Mouse (Mus musculus) forebrain, embryonic 16.5 days (tissue): ENCODE measurements at regions not wholly inside any gene's neighbourhood (a gene's known extent, or its start where the extent isn't known, plus 50 kb on each side); places are given as distances from the start of the nearest gene placed in this dataset.

Experiments used
- ATAC-seq: fragments of 200-750 bp; cut with Nextera tagmentation; 2 replicates; pipeline ENCODE4 v1.8.0; 2017; ENCODE audit warnings: mild to moderate bottlenecking, moderate library complexity
- H3K27ac ChIP-seq: fragments of 300-500 bp; sonication (generic); 2 replicates; pipeline ENCODE4 v1.5.1; 2014; ENCODE audit warnings: low read length, control low read depth
- H3K27me3 ChIP-seq: fragments of 300-500 bp; sonication (generic); replicated peaks from 2 replicates; pipeline ENCODE4 v1.6.1; 2014; ENCODE audit warnings: low read length; ENCODE audit not compliant: control insufficient read depth, insufficient read depth
- H3K36me3 ChIP-seq: fragments of 300-500 bp; sonication (generic); 2 replicates; pipeline ENCODE4 v1.6.1; 2014; ENCODE audit not compliant: control insufficient read depth, insufficient read depth
- H3K4me1 ChIP-seq: fragments of 300-500 bp; sonication (generic); replicated peaks from 2 replicates; pipeline ENCODE4 v1.6.1; 2014; ENCODE audit warnings: low read length; ENCODE audit not compliant: control insufficient read depth, insufficient read depth
- H3K4me2 ChIP-seq: fragments of 300-500 bp; sonication (generic); 2 replicates; pipeline ENCODE4 v1.6.1; 2014; ENCODE audit warnings: mild to moderate bottlenecking, low read length, control low read depth
- H3K4me3 ChIP-seq: fragments of 300-500 bp; sonication (generic); replicated peaks from 2 replicates; pipeline ENCODE4 v1.5.1; 2014; ENCODE audit warnings: mild to moderate bottlenecking, low read length, control low read depth
- H3K9ac ChIP-seq: fragments of 300-500 bp; sonication (generic); replicated peaks from 2 replicates; pipeline ENCODE4 v1.6.1; 2014; ENCODE audit warnings: low read depth, low read length, control low read depth
- H3K9me3 ChIP-seq: fragments of 300-500 bp; sonication (generic); 2 replicates; pipeline ENCODE4 v1.6.1; 2016; ENCODE audit warnings: low read length; ENCODE audit not compliant: control insufficient read depth
- WGBS: fragments of 180-500 bp; shearing (Covaris S2); extraction: QIAGEN DNeasy Blood & Tissue Kit; methylation state at CpG from one replicate; pipeline ENCODE4 v1.1.7; 2014; 5-methylcytosine and 5-hydroxymethylcytosine counted together

DNA sequence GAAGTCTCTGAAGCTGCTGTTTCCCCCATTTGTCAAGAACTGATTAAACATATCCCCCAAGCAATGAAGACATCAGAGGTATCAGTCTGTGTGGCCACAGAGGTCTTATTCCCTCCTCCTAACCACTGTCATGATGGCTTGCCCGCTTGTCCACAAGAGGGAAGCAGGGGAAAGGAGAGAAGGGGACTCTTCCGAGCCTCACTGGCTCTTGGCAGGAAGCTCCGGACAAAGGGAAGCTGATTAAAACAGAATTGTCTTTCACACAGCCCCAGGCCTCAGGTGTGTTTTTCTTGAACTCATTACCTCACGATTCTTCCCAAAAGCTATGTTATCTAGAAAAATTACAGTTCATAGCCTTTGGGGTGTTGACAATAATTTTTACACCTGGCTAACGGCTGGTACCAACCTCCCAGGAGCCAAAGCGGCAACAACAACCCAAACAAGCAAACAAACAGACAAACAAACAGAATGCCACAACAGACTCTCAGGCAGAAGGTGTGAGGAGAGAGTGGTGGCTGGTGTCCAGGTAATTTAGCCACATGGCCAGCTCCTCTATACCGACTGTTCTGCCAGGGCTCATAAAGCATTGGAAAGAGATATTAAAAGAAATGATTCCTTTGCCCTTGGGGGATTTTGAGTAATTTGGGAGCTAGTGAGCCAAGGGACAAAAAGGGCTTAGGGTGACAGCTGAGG is 68.9 kb upstream of the Tmem178 start:
- peaks cover 6% of the 10 kb centered on the region for H3K4me1 ChIP-seq
- 28% methylated on average over 7 of the region's 7 CpGs for WGBS
- H3K36me3 ChIP-seq: no peaks in the 10 kb centered on the region
- H3K27me3 ChIP-seq: no peaks in the 10 kb centered on the region
- H3K9ac ChIP-seq: no peak overlapping the region
- ATAC-seq: peak; percentile 59; the same call in 1 of the 2 replicates
- H3K4me2 ChIP-seq: no peak overlapping the region
- no peaks in the 10 kb centered on the region for H3K9me3 ChIP-seq
- no peak overlapping the region for H3K4me3 ChIP-seq
- H3K27ac ChIP-seq: no peak overlapping the region

DNA sequence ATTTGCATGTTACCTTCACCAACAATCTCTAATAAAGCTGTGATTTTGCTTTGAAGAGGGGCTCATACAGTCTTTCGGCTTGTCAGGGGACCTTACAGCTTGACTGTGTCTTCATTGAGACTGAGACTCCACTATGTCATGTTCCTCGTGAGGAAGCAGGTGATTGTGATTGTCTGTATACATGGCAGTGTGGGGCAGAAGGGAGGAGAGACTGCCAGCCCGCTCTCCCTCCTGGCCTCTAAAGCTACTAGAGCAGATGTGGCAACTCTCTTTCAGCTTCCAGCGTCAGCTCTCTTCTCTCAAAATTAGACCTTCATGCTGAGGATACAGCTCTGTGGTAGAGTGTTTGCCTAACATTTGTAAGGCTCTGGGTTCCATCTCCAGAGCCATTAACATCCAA is 73.5 kb upstream of the Tmem178 start:
- Histone ChIP-seq H3K27ac (no peak overlapping the region), H3K4me1 (peaks cover 6% of the 10 kb centered on the region), H3K4me2 (no peak overlapping the region), H3K4me3 (no peak overlapping the region), H3K36me3 (no peaks in the 10 kb centered on the region), H3K9me3 (no peaks in the 10 kb centered on the region), H3K27me3 (no peaks in the 10 kb centered on the region), H3K9ac (no peak overlapping the region)
- no peak for ATAC-seq
- WGBS: 66% methylated on average over 4 of the region's 4 CpGs

- H3K27me3 ChIP-seq: no peaks in the 10 kb centered on the region
- no peak overlapping the region for H3K4me2 ChIP-seq
- no peak overlapping the region for H3K9ac ChIP-seq
- WGBS: 85% methylated on average over 8 of the region's 8 CpGs
- H3K4me1 ChIP-seq: no peaks in the 10 kb centered on the region
- no peaks in the 10 kb centered on the region for H3K36me3 ChIP-seq
- no peak overlapping the region for H3K27ac ChIP-seq
- no peak overlapping the region for H3K4me3 ChIP-seq
- ATAC-seq: no peak
- no peaks in the 10 kb centered on the region for H3K9me3 ChIP-seq
Observed at GRCm38 (mm10) chr17:80862338-80862737, 82.1 kb upstream of the Tmem178 start.

- no peaks in the 10 kb centered on the region for H3K36me3 ChIP-seq
- H3K4me1 ChIP-seq: peaks cover 16% of the 10 kb centered on the region
- H3K9me3 ChIP-seq: no peaks in the 10 kb centered on the region
- peak overlapping the region; percentile 52 for H3K4me2 ChIP-seq
- peak; percentile 91 for ATAC-seq
- 33% methylated on average over 23 of the region's 23 CpGs for WGBS
- H3K27ac ChIP-seq: peak overlapping the region; percentile 24; the same call in 1 of the 2 replicates
- peak overlapping the region; percentile 26; the same call in 1 of the 2 replicates for H3K9ac ChIP-seq
- peak overlapping the region; percentile 26 for H3K4me3 ChIP-seq
- no peaks in the 10 kb centered on the region for H3K27me3 ChIP-seq
Observed at GRCm38 (mm10) chr17:80846996-80847810, 97.2 kb upstream of the Tmem178 start.

DNA sequence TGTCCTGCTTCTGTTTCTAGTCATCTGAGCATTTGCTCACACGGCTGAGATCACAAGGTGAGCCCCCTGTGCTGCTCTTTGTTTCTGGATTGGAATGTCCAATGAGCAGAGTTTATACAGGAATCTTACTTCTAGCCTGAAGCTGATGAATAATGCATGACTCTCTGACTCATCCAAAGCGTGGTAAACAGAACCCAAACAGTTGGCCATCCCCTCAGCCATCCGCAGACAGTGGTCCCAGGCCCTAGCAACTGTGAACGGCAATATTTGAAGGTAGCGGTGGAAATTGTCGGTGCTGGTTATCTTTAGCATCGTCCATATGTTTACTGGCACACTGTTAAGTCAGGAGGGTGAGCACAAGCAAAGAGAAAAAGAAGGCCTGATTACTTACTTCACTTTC is 99.1 kb upstream of the Tmem178 start:
- Histone ChIP-seq H3K27me3 (no peaks in the 10 kb centered on the region), H3K9me3 (no peaks in the 10 kb centered on the region), H3K36me3 (no peaks in the 10 kb centered on the region), H3K4me1 (peaks cover 16% of the 10 kb centered on the region), H3K4me3 (no peak overlapping the region), H3K27ac (no peak overlapping the region), H3K4me2 (no peak overlapping the region), H3K9ac (no peak overlapping the region)
- 0 out of 2 replicates have a peak, but pooled peaks have one; percentile 18 for ATAC-seq
- 38% methylated on average over 7 of the region's 7 CpGs for WGBS

DNA sequence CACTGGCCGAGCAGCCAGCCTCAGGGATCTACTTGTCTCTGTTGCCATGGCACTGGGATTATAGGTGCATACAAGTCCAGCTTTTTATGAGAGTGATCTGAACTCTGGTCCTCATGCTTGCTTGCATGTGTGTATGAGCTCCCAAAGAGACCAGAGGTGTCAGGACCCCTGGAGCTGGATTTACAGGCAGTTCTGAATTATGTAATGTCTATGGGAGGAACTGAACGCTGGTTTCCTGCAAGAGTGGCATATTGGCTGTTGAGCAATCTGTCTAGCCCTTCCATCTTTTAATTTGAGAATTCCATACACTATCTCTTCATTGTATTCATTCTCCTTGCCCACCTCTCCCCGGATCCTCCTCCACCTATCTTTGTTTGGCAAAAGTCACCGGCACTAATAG is 102.5 kb upstream of the Tmem178 start:
- peaks cover 11% of the 10 kb centered on the region for H3K4me1 ChIP-seq
- no peak for ATAC-seq
- H3K36me3 ChIP-seq: no peaks in the 10 kb centered on the region
- no peak overlapping the region for H3K4me3 ChIP-seq
- H3K27ac ChIP-seq: no peak overlapping the region
- H3K4me2 ChIP-seq: no peak overlapping the region
- H3K27me3 ChIP-seq: no peaks in the 10 kb centered on the region
- H3K9ac ChIP-seq: no peak overlapping the region
- WGBS: 88% methylated on average over 4 of the region's 4 CpGs
- H3K9me3 ChIP-seq: no peaks in the 10 kb centered on the region

GRCm38 (mm10) chr17:80840896-80841295 is 103.5 kb upstream of the Tmem178 start:
- WGBS: 46% methylated on average over 6 of the region's 6 CpGs

DNA sequence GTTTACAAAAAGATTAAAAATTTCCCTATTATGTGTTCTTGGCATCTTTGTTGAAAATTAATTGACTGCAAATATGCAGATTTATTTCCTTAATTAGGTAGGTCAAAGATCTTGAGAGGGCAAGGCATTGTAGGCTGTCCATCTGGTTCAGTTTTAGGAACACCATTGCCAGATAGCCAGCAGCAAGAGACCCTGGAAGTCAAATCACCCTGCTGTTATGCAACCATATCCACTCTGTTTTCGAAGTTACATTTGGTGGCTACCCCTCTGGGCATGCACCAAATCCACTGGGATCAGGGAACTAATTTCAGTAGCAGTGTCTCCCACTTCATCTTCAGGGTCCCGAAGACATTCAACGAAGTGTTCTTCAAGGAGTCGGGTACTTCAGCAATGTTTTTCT is 104.0 kb upstream of the Tmem178 start:
- no peak overlapping the region for H3K9ac ChIP-seq
- H3K4me3 ChIP-seq: no peak overlapping the region
- WGBS: 83% methylated on average over 4 of the region's 4 CpGs
- no peaks in the 10 kb centered on the region for H3K27me3 ChIP-seq
- no peak for ATAC-seq
- no peaks in the 10 kb centered on the region for H3K36me3 ChIP-seq
- H3K4me2 ChIP-seq: no peak overlapping the region
- peaks cover 6% of the 10 kb centered on the region; the same call in 1 of the 2 replicates for H3K4me1 ChIP-seq
- no peak overlapping the region for H3K27ac ChIP-seq
- H3K9me3 ChIP-seq: no peaks in the 10 kb centered on the region

More at GRCm38 (mm10) chr17:80840896-80841295, 103.5 kb upstream of the Tmem178 start:
- H3K4me3 ChIP-seq: no peak overlapping the region
- H3K4me1 ChIP-seq: peaks cover 6% of the 10 kb centered on the region; the same call in 1 of the 2 replicates
- no peak overlapping the region for H3K4me2 ChIP-seq
- no peaks in the 10 kb centered on the region for H3K36me3 ChIP-seq
- H3K9ac ChIP-seq: no peak overlapping the region
- H3K27me3 ChIP-seq: no peaks in the 10 kb centered on the region
- ATAC-seq: 0 out of 2 replicates have a peak, but pooled peaks have one; percentile 15
- no peak overlapping the region for H3K27ac ChIP-seq
- no peaks in the 10 kb centered on the region for H3K9me3 ChIP-seq

GRCm38 (mm10) chr17:80834701-80835100 is 106.4 kb upstream of the Map4k3 start:
- Histone ChIP-seq H3K9me3 (no peaks in the 10 kb centered on the region), H3K4me2 (no peak overlapping the region), H3K4me3 (no peak overlapping the region), H3K27me3 (no peaks in the 10 kb centered on the region), H3K27ac (no peak overlapping the region), H3K4me1 (no peaks in the 10 kb centered on the region; the same call in 1 of the 2 replicates), H3K9ac (no peak overlapping the region), H3K36me3 (no peaks in the 10 kb centered on the region)
- ATAC-seq: no peak
